Mouse (Mus musculus) cortical plate, adult 2 months (tissue): ENCODE results near the gene Crhr1. TPM values are rescaled to one million over a fixed set of nuclear protein-coding genes. Genes with fewer than 3 reads are reported as not detected.

Source experiments
- H3K27ac ChIP-seq: fragments of 200-500 bp; 2 replicates; pipeline ENCODE4 v1.5.1; 2012; ENCODE audit warnings: low read length, control low read depth, inconsistent platforms; ENCODE audit not compliant: insufficient read depth
- H3K4me1 ChIP-seq: fragments of 200-500 bp; 2 replicates; pipeline ENCODE4 v1.6.1; 2011; ENCODE audit warnings: low read length; ENCODE audit not compliant: control insufficient read depth, insufficient read depth
- H3K4me3 ChIP-seq: fragments of 200-500 bp; 2 replicates; pipeline ENCODE4 v1.5.1; 2011; ENCODE audit warnings: mild to moderate bottlenecking, low read length, control low read depth; ENCODE audit not compliant: insufficient read depth
- CTCF ChIP-seq: fragments of 200-500 bp; IDR thresholded peaks from 2 replicates; pipeline ENCODE4 v1.5.1; 2011; ENCODE audit warnings: mild to moderate bottlenecking, control low read depth, low read length; ENCODE audit not compliant: insufficient read depth; ENCODE audit errors: extremely low read depth
- POLR2A ChIP-seq: fragments of 200-500 bp; IDR thresholded peaks from 2 replicates; pipeline ENCODE4 v1.6.1; 2011; ENCODE audit warnings: mild to moderate bottlenecking, low read length, control low read depth; ENCODE audit not compliant: insufficient read depth; ENCODE audit errors: extremely low read depth
- polyA plus RNA-seq: library from polyadenylated mRNA; depleted of rRNA; stranded (reverse); fragments of >200 nt; gene quantifications from 2 replicates; pipeline ENCODE4 v1.2.3, GENCODE M21; 2012

Crhr1 gene
- polyA plus RNA-seq, 1 experiment = 33.1 TPM

GRCm38 (mm10) chr11:104155899-104156298 is 23.2 kb downstream of the Crhr1 start:
- no peak overlapping the region for H3K4me3 ChIP-seq
- H3K27ac ChIP-seq = no peak overlapping the region
- no peak for TF ChIP-seq CTCF
- no peak for TF ChIP-seq POLR2A
- 0 out of 2 replicates have a peak, but pooled peaks cover 2% of the 10 kb centered on the region for H3K4me1 ChIP-seq

GRCm38 (mm10) chr11:104156391-104156790 is 23.7 kb downstream of the Crhr1 start:
- Histone ChIP-seq H3K4me1 (0 out of 2 replicates have a peak, but pooled peaks cover 2% of the 10 kb centered on the region), H3K4me3 (no peak overlapping the region), H3K27ac (no peak overlapping the region)
- TF ChIP-seq POLR2A = no peak
- no peak for TF ChIP-seq CTCF

GRCm38 (mm10) chr11:104157603-104158259 is 25.1 kb downstream of the Crhr1 start:
- H3K27ac ChIP-seq = no peak overlapping the region
- H3K4me1 ChIP-seq = 0 out of 2 replicates have a peak, but pooled peaks cover 2% of the 10 kb centered on the region
- peak overlapping the region; percentile 41 for H3K4me3 ChIP-seq
- TF ChIP-seq POLR2A (peak; percentile 84), CTCF (no peak)

GRCm38 (mm10) chr11:104158260-104158907 is 25.7 kb downstream of the Crhr1 start:
- H3K4me3 ChIP-seq = peak overlapping the region; percentile 41
- 0 out of 2 replicates have a peak, but pooled peaks cover 2% of the 10 kb centered on the region for H3K4me1 ChIP-seq
- TF ChIP-seq CTCF = no peak
- TF ChIP-seq POLR2A = no peak
- H3K27ac ChIP-seq = no peak overlapping the region

- no peak for TF ChIP-seq POLR2A
- no peak for TF ChIP-seq CTCF
- Histone ChIP-seq H3K4me3 (no peak overlapping the region), H3K27ac (no peak overlapping the region), H3K4me1 (0 out of 2 replicates have a peak, but pooled peaks cover 2% of the 10 kb centered on the region)
Observed at GRCm38 (mm10) chr11:104159769-104160272, 27.2 kb downstream of the Crhr1 start.

DNA sequence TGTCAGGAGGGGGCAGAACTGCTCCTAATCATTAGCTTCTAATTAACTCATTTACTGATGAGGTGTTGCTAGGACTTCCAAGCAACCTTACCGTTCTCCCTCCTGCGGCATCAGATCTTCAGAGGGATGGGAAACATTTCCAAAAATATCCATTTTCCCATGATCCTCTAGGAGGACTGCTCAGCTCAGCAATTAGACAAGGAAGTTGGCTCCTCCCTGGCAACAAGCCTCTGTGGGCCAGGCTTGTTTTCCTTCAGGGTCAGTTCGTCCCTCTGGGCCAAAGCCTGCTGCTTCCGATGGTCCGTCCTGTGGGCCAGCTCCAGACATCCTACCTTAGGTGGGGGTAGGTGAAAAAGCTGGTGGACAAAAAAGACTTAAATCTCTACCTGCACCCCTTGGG is 28.5 kb downstream of the Crhr1 start:
- H3K4me3 ChIP-seq = no peak overlapping the region
- H3K4me1 ChIP-seq = 0 out of 2 replicates have a peak, but pooled peaks cover 2% of the 10 kb centered on the region
- no peak for TF ChIP-seq POLR2A
- TF ChIP-seq CTCF = no peak
- H3K27ac ChIP-seq = no peak overlapping the region

GRCm38 (mm10) chr11:104164257-104164656 is 31.6 kb downstream of the Crhr1 start:
- Histone ChIP-seq H3K4me3 (no peak overlapping the region), H3K4me1 (no peaks in the 10 kb centered on the region), H3K27ac (no peak overlapping the region)
- TF ChIP-seq POLR2A (no peak), CTCF (no peak)

DNA sequence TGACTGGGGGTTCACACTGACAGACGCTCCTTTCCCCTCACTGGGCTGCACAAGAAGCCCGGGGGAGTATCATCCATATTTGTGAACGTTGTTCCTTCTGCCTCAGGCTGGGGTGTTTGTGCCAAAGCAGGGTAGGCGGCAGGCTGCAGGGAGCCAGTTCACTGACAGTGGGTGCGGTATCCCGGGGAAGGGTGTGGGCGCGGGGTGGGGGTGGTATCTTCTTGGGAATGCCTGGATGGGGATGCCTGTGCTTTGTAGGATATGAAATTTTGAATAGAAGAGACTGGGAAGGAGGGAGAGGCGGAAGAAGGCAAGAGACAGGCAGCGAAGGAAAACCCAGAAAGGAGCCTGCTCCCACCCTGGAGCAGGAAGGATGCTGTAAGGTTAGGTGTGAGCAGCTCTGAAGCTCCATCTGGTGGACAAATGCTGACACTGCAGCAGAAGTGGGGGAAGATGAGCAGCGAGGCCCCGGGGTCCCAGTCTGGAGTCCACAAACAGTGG is 38.7 kb downstream of the Crhr1 start:
- Histone ChIP-seq H3K27ac (no peak overlapping the region), H3K4me3 (no peak overlapping the region), H3K4me1 (no peaks in the 10 kb centered on the region)
- peak; percentile 92 for TF ChIP-seq CTCF
- no peak for TF ChIP-seq POLR2A

GRCm38 (mm10) chr11:104178893-104179292 is 46.2 kb downstream of the Crhr1 start:
- H3K27ac ChIP-seq = no peak overlapping the region
- TF ChIP-seq POLR2A (no peak), CTCF (no peak)
- peaks cover 6% of the 10 kb centered on the region for H3K4me1 ChIP-seq
- no peak overlapping the region for H3K4me3 ChIP-seq

GRCm38 (mm10) chr11:104179804-104180203 is 47.1 kb downstream of the Crhr1 start:
- no peak for TF ChIP-seq CTCF
- TF ChIP-seq POLR2A = no peak
- peaks cover 6% of the 10 kb centered on the region for H3K4me1 ChIP-seq

More at GRCm38 (mm10) chr11:104179804-104180203, 47.1 kb downstream of the Crhr1 start:
- Histone ChIP-seq H3K4me3 (no peak overlapping the region), H3K27ac (no peak overlapping the region)
